Mouse (Mus musculus) mouse embryonic stem cell (cell line): Measurements from ENCODE around the gene Eml2.

Experiments
- in situ Hi-C, 2 experiments: fragments of 300-500 bp; cut with MboI; formaldehyde crosslinking; loops; 1 replicate in 1 of 2; 3 replicates in 1 of 2; pipeline ENCODE4 v1.14.3; 2019 to 2020; ENCODE audit warnings: low sequenced_read_pairs in 2 of 2, low pct_unique_long_range_greater_than_20kb in 1 of 2, mixed read lengths in 1 of 2; ENCODE audit not compliant: unreplicated experiment in 1 of 2

Eml2 gene

DNA sequence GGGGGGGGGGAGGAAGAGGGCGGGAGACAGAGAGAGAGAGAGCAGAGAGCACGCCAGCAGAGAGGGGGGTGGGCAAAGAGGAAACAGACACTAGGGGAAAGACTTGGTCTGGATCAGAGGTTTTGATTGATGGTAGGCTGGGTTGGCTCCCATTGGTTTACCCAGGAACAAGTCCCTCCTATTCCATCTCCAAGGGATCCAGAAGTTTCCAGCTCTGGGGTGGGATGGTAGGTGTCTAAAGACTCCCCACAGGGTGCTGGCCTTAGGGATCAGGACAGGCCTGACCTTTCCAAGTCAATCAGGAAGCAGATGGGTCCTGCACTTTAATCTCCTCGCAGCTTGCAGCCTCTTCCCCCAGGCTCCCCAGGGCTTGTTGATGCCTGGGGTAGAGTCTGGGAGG is 41.7 kb downstream of the Eml2 start:
- in situ Hi-C loops, result loop anchor here (5.0 to 10.0 kb wide), 2 partner anchors 36 to 57 kb away; partner anchors contain the start of gene Vasp (in 1 of the 2)

DNA sequence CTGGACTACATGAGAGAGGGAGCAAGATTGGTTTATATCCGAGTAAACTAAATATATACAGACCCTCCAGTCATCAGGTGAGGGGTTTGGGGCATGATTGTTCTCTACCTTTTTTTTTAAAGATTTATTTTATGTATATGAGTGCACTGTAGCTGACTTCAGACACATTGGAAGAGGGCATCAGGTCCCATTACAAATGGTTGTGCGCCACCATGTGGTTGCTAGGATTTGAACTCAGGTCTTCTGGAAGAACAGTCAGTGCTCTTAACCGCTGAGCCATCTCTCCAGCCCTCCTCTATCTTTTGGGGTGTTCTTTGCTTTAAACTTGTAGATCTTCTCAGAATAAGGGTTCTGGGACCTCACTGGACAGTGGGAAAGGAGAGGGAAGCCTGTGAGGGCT is 43.8 kb downstream of the Eml2 start:
- in situ Hi-C loops, result no loop called here

DNA sequence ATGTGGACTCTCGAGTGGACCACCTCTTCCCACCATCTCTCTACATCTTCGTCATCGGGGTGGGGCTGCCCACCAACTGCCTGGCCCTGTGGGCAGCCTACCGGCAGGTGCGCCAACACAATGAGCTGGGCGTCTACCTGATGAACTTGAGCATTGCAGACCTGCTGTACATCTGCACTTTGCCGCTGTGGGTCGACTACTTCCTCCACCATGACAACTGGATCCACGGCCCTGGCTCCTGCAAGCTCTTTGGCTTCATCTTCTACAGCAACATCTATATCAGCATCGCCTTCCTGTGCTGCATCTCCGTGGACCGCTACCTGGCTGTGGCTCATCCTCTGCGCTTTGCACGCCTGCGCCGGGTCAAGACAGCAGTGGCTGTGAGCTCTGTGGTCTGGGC is 46.0 kb downstream of the Eml2 start:
- in situ Hi-C loops, result no loop called here

DNA sequence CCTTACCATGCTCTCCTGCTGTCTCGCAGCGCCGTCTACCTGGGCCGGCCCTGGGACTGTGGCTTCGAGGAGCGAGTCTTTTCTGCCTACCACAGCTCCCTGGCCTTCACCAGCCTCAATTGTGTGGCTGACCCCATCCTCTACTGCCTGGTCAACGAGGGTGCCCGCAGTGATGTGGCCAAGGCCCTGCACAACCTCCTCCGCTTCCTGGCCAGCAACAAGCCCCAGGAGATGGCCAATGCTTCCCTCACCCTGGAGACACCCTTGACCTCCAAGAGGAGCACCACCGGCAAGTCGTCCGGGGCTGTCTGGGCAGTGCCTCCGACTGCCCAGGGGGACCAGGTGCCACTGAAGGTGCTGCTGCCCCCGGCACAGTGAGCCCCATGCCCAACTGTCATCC is 46.7 kb downstream of the Eml2 start:
- in situ Hi-C loops, result no loop called here

DNA sequence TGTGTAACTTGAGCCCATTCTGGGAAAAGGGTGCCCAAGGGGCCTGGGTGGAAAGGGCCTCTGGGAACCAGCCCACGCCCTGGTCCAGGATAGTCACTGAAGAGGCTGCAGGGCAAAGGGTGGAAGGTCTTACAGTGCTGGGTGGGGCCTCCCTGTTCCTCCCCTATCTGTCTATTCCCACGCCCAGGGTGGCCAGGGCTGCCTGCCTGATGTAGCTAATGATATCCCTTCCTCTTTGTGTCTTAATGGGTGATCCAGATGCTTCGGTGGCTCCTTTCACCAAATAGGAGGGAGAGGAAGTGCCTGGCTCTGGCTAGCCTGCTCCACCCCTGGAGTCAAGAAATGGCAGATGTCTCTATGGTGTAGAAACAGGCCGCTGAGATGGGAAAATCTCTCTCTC is 48.7 kb downstream of the Eml2 start:
- in situ Hi-C loops, result no loop called here

DNA sequence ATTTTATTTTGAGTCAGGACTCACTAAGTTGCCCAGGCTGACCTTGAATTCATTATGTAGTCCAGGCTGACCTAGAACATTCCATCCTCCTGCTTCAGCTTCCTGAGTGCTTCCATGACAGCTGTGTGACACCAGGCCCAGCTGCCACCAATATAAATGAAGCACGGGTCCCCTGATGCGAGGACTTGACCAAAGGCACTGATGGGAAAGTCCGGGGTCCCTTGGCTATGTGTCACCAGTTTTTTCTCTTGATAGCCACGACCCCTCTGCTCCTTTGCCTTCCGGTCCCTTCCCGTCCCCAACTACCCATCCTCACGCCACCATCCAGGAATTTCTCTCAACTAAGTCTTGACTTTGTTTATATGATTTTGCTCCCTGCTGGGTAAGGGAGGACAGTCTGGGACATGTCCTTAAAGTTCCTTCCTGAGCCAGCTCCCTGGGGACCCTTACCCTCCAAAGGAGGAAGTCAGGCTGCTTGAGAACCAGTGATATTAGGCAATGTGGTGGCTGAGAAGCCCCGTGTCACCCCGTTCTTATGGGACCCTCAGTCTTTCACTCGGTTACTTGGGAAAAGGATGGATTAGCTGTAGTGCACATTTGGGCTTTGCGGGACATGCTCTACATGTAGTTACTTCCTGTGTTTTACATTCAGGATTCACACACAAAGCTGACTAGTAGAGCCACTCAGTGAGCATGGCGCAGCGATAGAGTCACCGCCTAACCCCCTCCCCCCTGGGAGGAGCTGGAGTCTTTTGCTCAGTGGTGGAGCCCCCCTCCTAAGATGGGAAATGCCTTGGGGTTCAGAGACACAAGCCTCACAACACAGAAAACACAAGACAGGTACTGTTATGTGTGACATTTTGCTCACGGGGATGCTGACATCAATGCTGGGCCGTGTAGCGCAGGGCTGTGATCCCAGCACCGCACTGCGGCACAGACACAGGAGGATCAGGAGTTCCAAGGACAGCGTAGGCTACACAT is 50.9 kb downstream of the Eml2 start:
- in situ Hi-C loops, result no loop called here

DNA sequence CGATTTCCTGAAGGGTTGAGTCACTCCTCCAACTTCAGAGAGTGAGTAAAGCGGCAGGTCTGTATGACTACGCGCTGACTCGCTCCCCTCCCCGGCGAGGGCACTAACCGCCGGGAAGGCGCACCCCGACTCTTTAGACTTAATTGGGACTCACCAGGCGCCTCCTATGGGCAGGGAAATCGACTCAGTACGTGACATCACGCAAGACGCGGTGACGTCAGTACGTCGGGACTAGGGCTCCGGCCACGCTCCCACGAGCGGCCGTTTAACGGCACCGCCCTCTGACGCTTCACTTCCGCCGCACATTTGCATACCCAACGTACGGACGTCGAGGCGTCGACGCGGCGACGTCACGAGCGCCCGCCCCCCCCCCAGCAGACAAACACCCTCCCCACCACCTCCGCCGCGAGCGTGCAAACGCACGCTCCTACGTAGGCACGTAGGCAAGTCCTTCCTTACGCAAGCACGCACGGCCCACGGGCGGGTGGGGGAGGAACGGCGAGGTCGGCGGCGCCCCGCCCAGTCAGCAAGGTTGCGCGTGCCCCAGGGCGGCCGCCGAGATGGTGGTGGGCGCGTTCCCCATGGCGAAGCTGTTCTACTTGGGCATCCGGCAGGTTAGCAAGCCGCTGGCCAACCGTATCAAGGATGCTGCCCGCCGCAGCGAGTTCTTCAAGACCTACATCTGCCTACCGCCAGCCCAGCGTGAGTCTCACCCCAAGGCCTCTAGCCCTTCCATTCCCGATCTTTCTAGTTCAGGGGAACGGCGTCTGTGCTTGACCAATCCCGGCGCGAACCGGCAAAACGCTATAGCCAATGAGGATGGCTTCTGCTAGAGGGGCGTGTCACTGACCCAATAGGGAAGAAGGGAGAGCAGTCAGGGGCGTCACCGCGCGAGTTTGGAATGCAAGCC is 51.9 kb downstream of the Eml2 start, which contains the start of gene Opa3:
TSS of gene Opa3 (plus strand) at position 452 of the 910 bp plus-strand sequence.
- in situ Hi-C loops, result no loop called here

DNA sequence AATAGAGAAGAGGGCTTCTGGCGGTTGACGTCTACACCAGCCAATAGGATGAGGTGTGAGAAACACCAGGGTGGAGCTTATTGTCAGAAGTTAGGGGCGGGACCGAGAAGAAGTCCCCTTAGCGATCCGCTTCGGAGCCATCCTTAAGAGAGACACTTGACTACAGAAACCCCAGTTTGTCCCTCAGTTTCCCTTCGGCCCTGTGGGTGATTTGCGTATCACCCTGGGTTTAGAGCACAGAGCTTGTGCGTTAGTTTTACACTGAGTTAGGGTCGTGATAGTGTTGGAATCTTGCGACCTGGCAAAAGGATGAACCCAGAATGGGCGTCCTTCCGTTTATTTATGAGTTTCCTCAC is 52.5 kb downstream of the Eml2 start:
- in situ Hi-C loops, result no loop called here

DNA sequence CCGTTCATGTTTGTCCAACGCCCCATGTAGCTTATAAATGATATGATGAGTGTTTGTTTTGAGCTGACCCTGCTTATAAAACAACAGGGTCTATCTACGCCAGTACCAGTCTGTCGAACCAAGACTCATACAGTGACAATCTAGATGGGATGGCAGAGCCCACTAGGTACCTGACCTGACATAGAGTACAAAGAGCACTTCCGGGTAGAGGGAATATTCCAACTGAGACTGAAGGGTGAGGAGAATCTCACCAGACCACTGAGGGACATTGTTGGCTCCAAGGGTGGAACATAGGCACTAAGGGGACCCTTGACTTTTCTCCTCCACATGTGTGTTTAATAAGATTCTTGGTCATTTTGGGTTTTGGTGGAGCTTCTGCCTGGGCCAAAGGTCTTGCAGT is 53.2 kb downstream of the Eml2 start:
- in situ Hi-C loops, result no loop called here

DNA sequence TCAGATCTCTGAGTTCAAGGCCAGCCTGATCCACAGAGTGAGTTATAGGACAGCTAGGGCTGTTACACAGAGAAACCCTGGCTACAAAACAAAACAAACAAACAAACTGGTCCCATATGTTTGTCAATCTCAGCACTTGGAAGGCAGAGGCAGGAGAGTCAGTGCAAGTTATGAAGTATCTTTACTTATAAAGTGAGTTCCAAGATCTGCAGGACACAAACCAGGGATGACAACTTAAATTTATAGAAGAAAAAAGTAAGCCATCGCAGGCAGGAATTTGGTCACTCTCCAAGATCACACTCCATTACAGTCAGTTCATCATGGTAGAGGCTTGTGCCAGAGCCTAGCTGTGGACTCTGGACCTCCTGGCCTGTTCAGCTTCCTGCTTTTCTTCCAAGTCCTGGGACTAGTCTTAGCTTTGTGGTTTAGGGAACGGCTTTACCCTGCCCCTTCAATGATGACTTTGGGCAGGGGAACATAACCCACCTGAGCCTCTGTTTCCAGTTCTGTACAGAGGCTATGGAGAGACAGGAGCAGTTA is 53.9 kb downstream of the Eml2 start:
- in situ Hi-C loops, result loop anchor here (5.0 kb wide), 2 partner anchors 47 to 52 kb away; partner anchors contain the start of genes Ppm1n (in 1 of the 2) and Rtn2 (in 1 of the 2)

DNA sequence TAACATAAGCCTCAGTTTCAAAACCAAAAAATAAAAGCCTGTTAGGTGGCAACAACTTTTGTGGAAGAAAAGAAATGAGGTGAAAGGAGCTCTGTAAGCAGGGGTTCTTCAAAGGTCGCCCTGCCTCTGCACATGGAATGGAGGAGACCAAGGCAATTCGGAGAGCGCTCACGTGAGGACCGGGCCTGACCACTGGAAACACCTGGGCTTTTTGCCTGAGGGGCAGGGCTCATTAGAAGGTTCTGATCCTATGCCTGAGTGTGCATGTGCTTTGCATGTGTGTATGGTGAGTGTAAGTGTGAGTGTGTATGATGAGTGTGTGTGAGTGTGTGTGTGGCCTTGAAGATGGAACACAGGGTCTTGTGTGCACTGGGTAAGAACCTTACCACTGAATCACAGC is 54.7 kb downstream of the Eml2 start:
- in situ Hi-C loops, result loop anchor here (5.0 kb wide), 2 partner anchors 46 to 51 kb away; partner anchors contain the start of genes Ppm1n (in 1 of the 2) and Rtn2 (in 1 of the 2)

DNA sequence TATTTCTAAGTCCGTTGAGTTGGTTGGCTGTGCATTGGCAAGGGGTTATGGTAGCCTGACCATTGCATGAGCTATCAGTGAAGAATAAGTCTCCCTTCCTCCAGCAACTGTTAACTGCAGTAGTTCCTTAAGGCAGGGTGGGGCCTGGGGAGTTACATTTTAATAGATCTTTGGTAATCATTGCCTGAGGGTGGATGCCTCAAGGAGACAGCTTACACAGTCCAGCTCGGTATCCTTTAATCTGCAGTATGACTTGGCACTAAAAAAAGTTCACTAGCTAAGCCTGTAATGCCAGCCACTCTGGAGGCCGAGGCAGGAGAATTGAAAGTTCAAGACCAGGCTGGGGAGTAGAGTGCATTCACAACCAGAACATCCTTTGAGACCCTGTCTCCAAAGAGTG is 55.6 kb downstream of the Eml2 start:
- in situ Hi-C loops, result loop anchor here (5.0 kb wide), 2 partner anchors 45 to 50 kb away; partner anchors contain the start of genes Ppm1n (in 1 of the 2) and Rtn2 (in 1 of the 2)

DNA sequence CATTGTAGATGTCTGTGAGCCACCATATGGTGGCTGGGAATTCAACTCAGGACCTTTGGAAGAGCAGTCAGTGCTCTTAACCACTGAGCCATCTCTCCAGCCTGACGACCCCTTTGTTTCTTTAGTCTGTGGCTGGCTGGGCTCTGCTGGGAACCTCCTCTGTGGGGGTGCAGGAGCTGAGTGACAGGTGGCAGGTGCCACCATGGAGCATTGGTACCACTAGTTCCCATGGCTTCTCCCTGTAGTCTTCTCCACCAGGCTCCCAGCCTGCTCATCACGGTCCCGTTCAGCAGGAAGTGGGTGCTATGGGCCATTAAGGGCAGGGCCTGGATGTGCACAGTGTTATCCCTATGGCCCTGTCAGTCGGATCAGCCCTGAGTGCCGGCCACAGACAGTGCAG is 58.4 kb downstream of the Eml2 start:
- in situ Hi-C loops, result loop anchor here (5.0 kb wide), 2 partner anchors 43 to 48 kb away; partner anchors contain the start of genes Ppm1n (in 1 of the 2) and Rtn2 (in 1 of the 2)

DNA sequence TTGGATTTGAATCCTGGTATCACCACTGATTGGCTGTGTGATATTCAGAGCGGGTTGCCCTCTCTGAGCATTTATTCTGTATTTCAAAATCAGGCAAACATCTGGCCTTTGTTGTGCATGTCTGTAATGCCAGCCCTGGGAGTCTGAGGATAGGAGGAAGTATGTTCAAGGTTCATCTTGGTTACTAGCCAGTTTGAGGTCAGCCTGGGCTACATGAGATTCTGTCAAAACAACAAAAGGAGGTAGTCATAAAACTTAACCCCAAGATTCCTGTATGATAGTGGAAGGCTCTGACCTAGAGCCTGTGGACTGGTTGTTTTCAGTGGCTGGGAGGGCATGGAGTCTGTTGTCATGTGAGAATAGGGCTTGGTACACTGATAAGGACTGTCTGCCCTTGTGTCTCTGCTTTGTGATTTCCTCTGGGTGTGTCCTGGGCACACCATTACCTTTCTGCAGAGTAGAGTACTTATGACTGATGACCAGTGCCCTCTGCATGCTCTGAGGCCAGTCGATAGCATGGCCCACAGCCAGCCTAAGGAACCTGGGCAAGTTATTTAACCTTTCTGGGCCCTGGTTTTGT is 59.0 kb downstream of the Eml2 start:
- in situ Hi-C loops, result no loop called here

DNA sequence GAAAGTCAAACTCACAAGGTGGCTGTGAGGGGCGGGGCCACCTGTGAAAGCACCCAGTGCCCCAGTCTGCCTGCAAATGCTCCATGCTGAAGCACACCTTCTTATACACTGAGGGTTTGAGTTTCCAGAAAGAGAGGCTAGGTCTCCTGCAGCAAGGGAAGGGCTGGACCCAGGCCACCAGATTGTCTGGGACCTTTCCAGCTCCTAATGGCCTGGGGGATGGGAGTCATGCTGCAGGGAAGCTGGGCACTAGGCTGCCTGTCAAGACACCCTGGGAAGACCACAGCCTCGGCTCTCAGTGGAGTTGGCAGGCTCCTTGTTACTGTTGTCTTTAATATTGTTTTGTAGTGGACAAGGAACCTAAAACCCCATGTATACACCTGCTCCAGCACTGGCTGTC is 60.2 kb downstream of the Eml2 start:
- in situ Hi-C loops, result no loop called here

DNA sequence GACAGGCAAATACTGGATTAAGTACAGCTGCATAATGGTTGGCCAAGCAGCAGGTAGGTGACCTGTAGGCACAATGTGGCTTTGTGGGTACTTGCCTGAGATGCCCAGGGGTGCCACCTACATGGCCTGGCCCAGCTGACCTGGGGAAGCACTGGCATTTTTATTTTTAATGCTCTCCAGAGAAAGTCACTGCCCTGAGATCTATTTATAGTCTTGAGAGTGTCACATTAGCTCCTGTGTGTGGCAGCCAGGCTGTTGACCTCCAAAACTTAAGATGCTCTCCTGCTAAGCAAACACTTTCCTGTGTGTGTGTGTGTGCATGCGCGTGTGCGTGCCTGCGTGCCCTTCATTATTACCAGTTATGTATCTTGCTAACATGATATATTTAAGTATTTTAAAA is 62.1 kb downstream of the Eml2 start:
- in situ Hi-C loops, result no loop called here

DNA sequence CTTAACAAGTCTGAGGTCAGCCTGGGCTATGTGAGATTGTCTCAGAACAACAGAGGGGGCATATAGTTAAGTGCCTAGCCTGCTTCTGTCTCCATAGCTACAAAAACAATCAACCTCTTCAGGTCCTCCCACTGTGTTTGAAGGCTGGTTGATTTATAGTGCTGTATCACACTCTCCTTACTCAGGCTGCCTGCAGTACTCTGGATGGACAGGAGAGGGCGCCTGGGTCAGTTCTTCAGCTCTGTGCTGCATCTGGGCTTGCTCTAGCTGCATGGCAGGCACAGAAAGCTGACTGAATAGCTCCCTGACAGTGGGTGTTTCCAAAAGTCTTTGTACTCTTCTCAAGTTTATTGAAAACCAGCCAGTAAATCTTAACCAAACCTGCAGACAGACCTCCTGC is 63.2 kb downstream of the Eml2 start:
- in situ Hi-C loops, result no loop called here

DNA sequence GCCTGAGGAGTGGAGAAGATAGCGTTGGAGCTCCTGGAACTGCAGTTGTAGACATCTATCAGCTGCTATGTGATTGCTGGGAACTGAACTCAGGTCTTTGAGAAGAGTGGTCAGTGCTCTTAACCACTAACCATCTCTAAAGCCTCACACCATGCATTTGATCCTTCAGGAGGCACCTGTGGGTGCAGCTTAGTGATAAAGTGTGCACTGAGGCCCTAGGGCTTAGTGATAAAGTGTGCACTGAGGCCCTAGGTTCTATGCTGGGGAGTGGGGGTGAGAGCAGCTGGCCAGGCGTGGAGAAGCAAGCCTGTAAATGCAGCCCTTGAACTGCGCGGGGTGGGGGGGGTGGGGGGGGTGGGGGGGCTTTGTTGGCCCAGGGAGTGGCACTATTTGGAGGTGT is 63.8 kb downstream of the Eml2 start:
- in situ Hi-C loops, result no loop called here
